Mouse (Mus musculus) stomach, embryonic 14.5 days (tissue): ENCODE data around the gene Dcpp3. TPM values are rescaled to one million over a fixed set of nuclear protein-coding genes. Genes with fewer than 3 reads are reported as not detected.
"Not testable (repeated sequence)": the region's sequence is repeated elsewhere in the genome, so short reads cannot be mapped to it uniquely, and the experiment has no call there.

Source experiments
- ATAC-seq: fragments of 200-750 bp; cut with Nextera tagmentation; 2 replicates; pipeline ENCODE4 v1.8.0; 2017; ENCODE audit warnings: low read depth, moderate TSS enrichment; ENCODE audit not compliant: insufficient number of reproducible peaks, insufficient read depth, low FRiP score
- H3K27ac ChIP-seq: fragments of 300-500 bp; sonication (generic); 2 replicates; pipeline ENCODE4 v1.5.1; 2014; ENCODE audit warnings: mild to moderate bottlenecking, low read length, moderate library complexity, mixed read lengths
- H3K27me3 ChIP-seq: fragments of 300-500 bp; sonication (generic); 2 replicates; pipeline ENCODE4 v1.6.1; 2014; ENCODE audit warnings: low read length, control low read depth, mixed read lengths; ENCODE audit not compliant: control insufficient read depth, insufficient read depth
- H3K36me3 ChIP-seq: fragments of 300-500 bp; sonication (generic); 2 replicates; pipeline ENCODE4 v1.6.1; 2014; ENCODE audit warnings: mild to moderate bottlenecking, control low read depth, low read length, moderate library complexity, mixed read lengths; ENCODE audit not compliant: control insufficient read depth, insufficient read depth
- H3K4me1 ChIP-seq: fragments of 300-500 bp; sonication (generic); 2 replicates; pipeline ENCODE4 v1.6.1; 2014; ENCODE audit warnings: low read length, control low read depth, mixed read lengths; ENCODE audit not compliant: control insufficient read depth, insufficient read depth
- H3K4me2 ChIP-seq: fragments of 300-500 bp; sonication (generic); replicated peaks from 2 replicates; pipeline ENCODE4 v1.6.1; 2014; ENCODE audit warnings: low read depth, low read length, control low read depth
- H3K4me3 ChIP-seq: fragments of 300-500 bp; sonication (generic); 2 replicates; pipeline ENCODE4 v1.5.1; 2014; ENCODE audit warnings: low read depth, low read length, control low read depth
- H3K9ac ChIP-seq: fragments of 300-500 bp; sonication (generic); replicated peaks from 2 replicates; pipeline ENCODE4 v1.6.1; 2014; ENCODE audit warnings: low read depth, mild to moderate bottlenecking, control low read depth, low read length, moderate library complexity, mixed read lengths
- H3K9me3 ChIP-seq: fragments of 300-500 bp; sonication (generic); 2 replicates; pipeline ENCODE4 v1.6.1; 2016; ENCODE audit warnings: low read depth, low read length, control low read depth; ENCODE audit not compliant: control insufficient read depth
- WGBS: fragments of 180-500 bp; shearing (Covaris S2); extraction: QIAGEN DNeasy Blood & Tissue Kit; methylation state at CpG from one replicate; pipeline ENCODE4 v1.1.7; 2014; 5-methylcytosine and 5-hydroxymethylcytosine counted together
- polyA plus RNA-seq: library from polyadenylated mRNA; unstranded; fragments of >200 nt; fragmentation: Nextera tagmentation; extraction: Ambion mirVana; gene quantifications from 2 replicates; pipeline ENCODE4 v1.2.1, GENCODE M21; 2014

Gene Dcpp3
- polyA plus RNA-seq, 1 experiment from 2014 or later = not detected

DNA sequence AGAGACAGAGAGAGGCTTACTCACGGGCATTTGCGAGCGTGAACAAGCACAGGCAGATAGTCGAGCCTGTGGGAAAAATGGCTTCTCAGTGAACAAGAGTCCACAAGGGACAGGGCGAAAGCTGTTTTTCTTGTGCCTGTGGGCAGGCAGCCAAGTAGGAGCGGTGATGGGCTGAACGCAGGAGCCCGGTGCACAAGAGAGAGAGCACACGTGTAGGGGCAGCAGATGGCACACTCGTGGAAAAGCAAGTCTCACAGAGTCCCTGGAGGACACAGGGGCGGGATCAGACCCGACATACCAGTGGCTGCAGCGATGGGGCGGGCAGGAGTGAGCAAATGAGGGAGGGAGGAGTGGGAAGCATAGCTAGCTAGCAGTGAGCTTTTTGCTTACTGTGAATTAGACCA lies 7.8 kb downstream of the Dcpp3 start:
- under 1% methylated on average over 14 of the region's 14 CpGs for WGBS
- peak; percentile 81 for ATAC-seq

DNA sequence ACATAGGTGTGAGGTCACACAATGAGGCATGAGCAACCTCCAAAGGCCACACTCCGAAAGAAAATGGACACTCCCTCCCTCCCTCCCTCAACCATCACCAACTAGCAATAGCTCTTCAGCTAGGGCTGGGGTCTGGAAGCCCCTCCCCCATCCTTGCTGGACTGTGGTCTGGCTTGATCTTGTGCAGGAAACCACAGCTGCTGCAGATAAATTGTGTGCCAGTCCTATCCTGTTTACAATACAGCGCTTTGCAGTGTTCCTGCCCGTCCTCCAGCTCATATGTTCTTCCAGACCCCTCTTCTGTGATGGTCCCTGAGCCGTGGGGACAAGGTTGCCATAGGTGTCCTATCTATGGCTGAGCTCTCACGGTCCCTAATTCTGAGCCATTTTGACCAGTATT lies 13.9 kb downstream of the Dcpp3 start:
- no peak for ATAC-seq
- H3K27me3 ChIP-seq = no peaks in the 10 kb centered on the region
- H3K4me1 ChIP-seq = no peaks in the 10 kb centered on the region
- 65% methylated on average over 5 of the region's 5 CpGs for WGBS
- H3K9me3 ChIP-seq = no peaks in the 10 kb centered on the region
- no peak overlapping the region for H3K9ac ChIP-seq
- H3K27ac ChIP-seq = no peak overlapping the region
- H3K4me3 ChIP-seq = no peak overlapping the region
- no peak overlapping the region for H3K4me2 ChIP-seq
- H3K36me3 ChIP-seq = no peaks in the 10 kb centered on the region

More for the DNA sequence above, 7.8 kb downstream of the Dcpp3 start:
- peak overlapping the region; percentile 72 for H3K4me2 ChIP-seq
- peaks cover 6% of the 10 kb centered on the region; the same call in 1 of the 2 replicates for H3K4me1 ChIP-seq
- no peaks in the 10 kb centered on the region for H3K27me3 ChIP-seq
- peak overlapping the region; percentile 51 for H3K4me3 ChIP-seq
- H3K9me3 ChIP-seq = no peaks in the 10 kb centered on the region
- peak overlapping the region; percentile 56 for H3K9ac ChIP-seq
- peak overlapping the region; percentile 97 for H3K27ac ChIP-seq
- H3K36me3 ChIP-seq = no peaks in the 10 kb centered on the region

DNA sequence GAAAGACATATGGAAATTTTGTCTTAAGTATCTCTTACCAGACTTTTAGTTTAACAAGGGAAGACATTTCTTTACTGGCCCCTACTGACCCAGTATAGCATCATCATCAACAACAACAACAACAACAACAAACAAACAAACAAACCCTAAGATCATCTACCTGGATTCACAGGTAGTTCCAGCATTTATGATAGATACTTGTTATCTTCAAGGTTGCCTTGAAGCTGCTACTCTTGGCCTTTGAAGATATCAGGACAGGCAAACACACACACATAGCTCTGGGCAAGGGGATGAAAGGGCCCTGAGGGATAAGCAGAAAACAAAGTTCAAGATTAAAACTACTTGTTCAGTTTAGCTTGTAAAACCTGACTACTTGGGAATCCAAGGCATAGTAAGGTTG lies 24.1 kb downstream of the Dcpp3 start, which contains the start of gene Sbp:
Gene Sbp (plus strand): TSS at position 301 of the 400 bp plus-strand sequence.
- Histone ChIP-seq H3K36me3 (no peaks in the 10 kb centered on the region), H3K9ac (no peak within 1 kb of the TSS), H3K9me3 (no peaks in the 10 kb centered on the region), H3K4me3 (no peak within 1 kb of the TSS), H3K4me1 (no peaks in the 10 kb centered on the region), H3K27ac (no peak within 1 kb of the TSS), H3K4me2 (no peak within 1 kb of the TSS), H3K27me3 (no peaks in the 10 kb centered on the region)
- ATAC-seq = no peak

DNA sequence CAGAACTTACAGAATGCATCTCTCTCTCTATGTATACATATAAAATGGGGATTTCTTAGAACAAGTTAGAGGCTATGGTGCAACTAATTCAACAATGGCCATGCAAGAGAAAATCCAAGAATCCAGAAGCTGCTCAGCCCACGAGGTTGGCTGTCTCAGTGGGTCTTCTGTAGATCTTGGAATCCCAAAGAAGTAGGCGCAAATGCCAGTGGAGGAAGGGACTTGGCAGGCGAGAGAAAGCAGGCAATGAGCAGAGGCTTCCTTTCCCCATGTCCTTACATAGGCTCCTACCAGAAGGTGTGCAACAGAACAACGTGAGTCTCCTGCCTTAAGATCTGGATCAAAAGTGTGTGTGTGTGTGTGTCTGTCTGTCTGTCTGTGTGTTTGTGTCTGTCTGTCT lies 30.2 kb downstream of the Dcpp3 start:
- H3K9me3 ChIP-seq, H3K27ac ChIP-seq, ATAC-seq, H3K4me1 ChIP-seq, H3K9ac ChIP-seq, H3K36me3 ChIP-seq, H3K4me3 ChIP-seq, H3K4me2 ChIP-seq, H3K27me3 ChIP-seq: not testable (repeated sequence)
- 85% methylated on average over 4 of the region's 4 CpGs for WGBS

DNA sequence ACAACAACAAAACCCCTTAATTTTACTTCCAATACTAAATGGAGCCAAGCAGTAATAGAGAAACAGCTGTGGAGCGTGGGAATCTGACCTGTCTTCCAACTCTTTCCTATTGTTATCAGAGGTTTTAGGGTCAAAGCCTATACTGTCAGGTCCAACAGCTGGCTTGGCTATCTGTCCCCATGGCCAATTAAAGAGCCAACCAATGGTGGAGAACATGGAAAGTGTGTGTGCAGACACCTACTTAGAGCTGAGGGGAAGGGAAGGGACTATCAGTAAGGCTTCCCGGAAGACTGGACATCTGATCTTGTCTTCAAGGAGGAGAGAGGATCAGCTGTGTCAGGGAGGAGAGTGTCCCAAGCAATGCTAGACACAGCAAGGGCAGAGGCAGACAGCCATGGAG lies 31.8 kb downstream of the Dcpp3 start:
- Histone ChIP-seq H3K4me2 (no peak overlapping the region), H3K9ac (no peak overlapping the region), H3K9me3 (no peaks in the 10 kb centered on the region), H3K4me1 (no peaks in the 10 kb centered on the region), H3K4me3 (no peak overlapping the region), H3K36me3 (no peaks in the 10 kb centered on the region), H3K27me3 (no peaks in the 10 kb centered on the region), H3K27ac (no peak overlapping the region)
- no peak for ATAC-seq
- 80% methylated on average over 2 of the region's 2 CpGs for WGBS

DNA sequence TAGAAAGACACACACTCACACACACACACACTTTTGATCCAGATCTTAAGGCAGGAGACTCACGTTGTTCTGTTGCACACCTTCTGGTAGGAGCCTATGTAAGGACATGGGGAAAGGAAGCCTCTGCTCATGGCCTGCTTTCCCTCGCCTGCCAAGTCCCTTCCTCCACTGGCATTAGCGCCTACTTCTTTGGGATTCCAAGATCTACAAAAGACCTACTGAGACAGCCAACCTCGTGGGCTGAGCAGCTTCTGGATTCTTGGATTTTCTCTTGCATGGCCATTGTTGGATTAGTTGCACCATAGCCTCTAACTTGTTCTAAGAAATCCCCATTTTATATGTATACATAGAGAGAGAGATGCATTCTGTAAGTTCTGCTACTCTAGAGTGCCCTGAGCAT lies 33.6 kb downstream of the Dcpp3 start:
- 69% methylated on average over 4 of the region's 4 CpGs for WGBS
- not testable (repeated sequence) for H3K4me1 ChIP-seq, H3K4me2 ChIP-seq, ATAC-seq, H3K9ac ChIP-seq, H3K36me3 ChIP-seq, H3K27ac ChIP-seq, H3K27me3 ChIP-seq, H3K9me3 ChIP-seq, H3K4me3 ChIP-seq

DNA sequence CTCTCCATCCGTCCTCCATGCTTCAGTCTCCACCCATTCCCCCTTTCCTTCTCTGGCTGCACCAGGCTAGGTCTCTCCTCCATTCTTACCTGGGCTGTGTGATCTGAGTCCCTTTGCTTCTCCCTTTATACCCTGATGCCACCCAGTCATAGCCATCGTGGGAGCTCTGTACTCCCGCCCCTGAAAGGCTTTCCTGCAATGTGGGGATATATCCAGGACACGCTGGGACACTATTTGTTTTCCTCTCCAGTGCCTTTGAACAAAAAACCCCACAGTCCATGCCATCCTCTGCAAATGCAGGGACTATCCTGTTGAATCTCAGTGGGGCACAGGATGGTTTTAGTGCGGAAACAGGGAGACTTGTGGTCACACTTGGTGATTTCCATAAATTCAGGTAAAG lies 37.9 kb downstream of the Dcpp3 start, which contains the start of gene Sbpl:
Gene Sbpl (minus strand): TSS at position 101 of the 400 bp plus-strand sequence.
- no peaks in the 10 kb centered on the region for H3K27me3 ChIP-seq
- 81% methylated on average over 5 of the region's 5 CpGs for WGBS
- ATAC-seq = no peak

DNA sequence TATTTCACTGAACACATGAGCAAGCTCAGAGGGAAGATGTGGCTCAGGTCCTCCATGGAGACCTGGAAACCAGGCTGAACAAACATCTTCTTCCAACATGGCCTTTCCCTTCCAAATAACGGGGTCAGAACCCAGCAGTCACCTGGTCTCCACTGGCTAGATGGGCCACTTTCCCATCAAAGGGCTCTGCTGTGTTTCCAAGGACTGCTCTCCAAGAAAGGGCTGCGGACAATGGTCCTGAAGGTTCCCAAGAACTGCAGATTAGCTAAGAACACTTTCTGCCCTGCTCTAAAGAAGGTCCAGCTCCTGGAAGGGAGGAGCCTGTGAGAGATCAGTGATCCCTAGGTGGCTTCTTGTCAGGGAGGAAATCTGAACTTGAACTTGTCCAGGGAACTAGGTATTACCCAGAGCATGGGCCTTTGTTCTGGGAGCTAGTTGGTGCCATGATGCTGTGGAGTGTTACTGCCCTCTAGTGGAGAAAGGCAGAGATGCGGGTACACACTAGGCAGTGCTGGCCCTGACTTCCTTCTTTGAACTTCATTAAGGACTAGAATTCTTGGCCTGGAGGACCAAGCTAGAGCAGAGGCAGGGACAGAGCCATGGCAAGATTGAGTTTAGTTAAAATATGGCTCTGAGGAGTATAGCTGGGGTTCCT lies 43.0 kb downstream of the Dcpp3 start:
- Histone ChIP-seq H3K9me3 (no peaks in the 10 kb centered on the region), H3K4me2 (no peak overlapping the region), H3K4me3 (no peak overlapping the region), H3K9ac (no peak overlapping the region), H3K36me3 (no peaks in the 10 kb centered on the region), H3K4me1 (0 out of 2 replicates have a peak, but pooled peaks cover 4% of the 10 kb centered on the region), H3K27ac (no peak overlapping the region), H3K27me3 (no peaks in the 10 kb centered on the region)
- ATAC-seq = peak; percentile 86
- WGBS = 38% methylated on average over 3 of the region's 3 CpGs

More for the DNA sequence above, 37.9 kb downstream of the Dcpp3 start, which contains the start of gene Sbpl:
- Histone ChIP-seq H3K9me3 (no peaks in the 10 kb centered on the region), H3K9ac (no peak within 1 kb of the TSS), H3K4me2 (no peak within 1 kb of the TSS), H3K4me1 (0 out of 2 replicates have a peak, but pooled peaks cover 4% of the 10 kb centered on the region), H3K4me3 (no peak within 1 kb of the TSS), H3K36me3 (no peaks in the 10 kb centered on the region), H3K27ac (no peak within 1 kb of the TSS)
